Mouse (Mus musculus) fibroblast of lung, adult 2 months (primary cell): ENCODE results near the gene Ap5b1.

Experiments used
- DNase-seq: peaks from one replicate; pipeline ENCODE4 v3.0.0-alpha.2; 2011; ENCODE audit warnings: low read depth

The Ap5b1 gene

DNA sequence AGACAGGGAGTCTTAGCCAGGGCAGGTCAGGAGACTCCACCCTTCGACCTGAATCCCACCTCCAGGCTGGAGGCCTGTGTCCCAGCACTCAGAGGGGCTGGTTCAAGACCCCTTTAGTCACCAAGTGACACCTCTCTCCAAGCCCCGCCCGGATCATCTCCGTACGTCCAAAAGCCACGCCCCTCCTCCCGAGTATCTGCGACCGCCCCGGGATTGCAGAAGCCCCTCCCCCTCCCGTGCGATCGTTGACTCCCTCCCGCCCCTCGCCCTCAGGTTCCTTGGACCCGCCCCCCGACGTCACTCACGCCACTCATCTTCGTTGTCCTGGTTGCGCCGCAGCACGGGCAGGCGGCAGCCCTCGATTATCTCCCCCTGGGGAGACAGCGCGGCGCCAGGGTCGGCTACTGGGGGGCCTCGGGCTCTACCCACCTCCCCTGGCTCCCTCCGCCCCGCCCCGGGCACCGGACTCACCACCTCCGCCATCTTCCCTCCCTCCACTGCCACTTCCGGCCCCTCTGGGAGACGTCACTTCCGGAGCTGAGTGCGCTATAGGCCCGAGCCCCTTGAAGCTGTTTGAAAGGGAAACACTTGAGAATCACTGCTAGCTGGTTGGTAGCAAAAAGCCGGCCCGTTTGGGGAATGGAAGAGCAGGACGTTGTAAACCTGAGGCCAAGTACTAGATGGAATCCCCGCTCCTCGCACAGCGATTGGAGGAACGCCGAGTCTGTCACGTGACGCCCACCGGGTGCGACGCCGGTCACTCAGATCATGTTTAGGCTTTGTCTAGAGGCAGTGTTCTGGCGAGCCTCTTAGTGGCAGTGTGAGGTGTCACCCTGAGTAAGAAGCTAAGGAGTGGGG lies 42.0 kb downstream of the Ap5b1 start, which contains the start of gene Kat5:
TSS of gene Kat5 (minus strand) at position 691 of the 858 bp plus-strand sequence.
- peak; percentile 68 for DNase-seq

- DNase-seq = no peak
Observed at GRCm38 (mm10) chr19:5611973-5612372, 44.1 kb downstream of the Ap5b1 start.

GRCm38 (mm10) chr19:5612762-5613411 lies 45.1 kb downstream of the Ap5b1 start:
- DNase-seq = no peak

DNA sequence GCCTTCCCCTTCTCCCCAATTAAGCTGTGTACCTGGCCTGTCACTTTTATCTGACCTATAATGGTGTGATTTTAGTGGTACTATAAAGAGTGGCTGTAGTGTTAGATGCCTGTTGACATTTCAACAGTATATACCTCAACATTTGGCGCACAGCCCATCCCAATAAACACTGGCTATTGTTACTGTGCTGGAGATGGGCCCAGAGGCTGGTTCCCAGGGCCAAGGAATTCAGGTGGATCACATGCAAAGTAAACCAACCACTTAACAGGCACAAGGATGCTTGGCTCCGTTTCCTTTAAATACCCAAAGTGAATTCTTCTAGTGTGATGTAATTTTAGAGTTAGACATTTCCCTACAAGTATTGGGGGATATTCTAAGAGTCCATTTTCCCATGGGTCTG lies 47.1 kb downstream of the Ap5b1 start:
- DNase-seq = peak; percentile 56

DNA sequence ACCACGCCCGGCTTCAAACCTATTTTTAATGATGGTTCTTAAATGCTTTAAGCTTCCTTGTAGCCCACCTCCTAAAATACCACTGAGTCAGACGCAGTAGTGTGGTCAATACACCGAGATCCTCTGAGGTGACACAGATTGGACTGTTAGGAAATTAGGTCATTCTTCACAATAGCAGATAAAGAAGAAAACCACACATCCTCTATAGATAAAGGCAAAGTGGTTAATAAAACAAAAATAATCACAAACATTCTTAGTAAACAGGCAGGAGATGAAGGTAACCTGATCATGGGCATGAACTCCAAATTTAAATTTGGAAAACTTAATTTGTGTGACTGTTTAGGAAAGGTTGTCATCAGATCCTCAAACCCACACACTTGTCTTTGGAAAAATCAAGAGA lies 52.2 kb downstream of the Ap5b1 start:
- DNase-seq = no peak
